Mouse (Mus musculus) T-helper 2 cell (primary cell): ENCODE results near the gene Lsm4.

Source experiments
- in situ Hi-C: fragments of 300-600 bp; cut with MboI, MseI; formaldehyde crosslinking; loops from one replicate; pipeline ENCODE4 v1.15.1; 2025; ENCODE audit warnings: high pct_unique_total_duplicates

The Lsm4 gene

DNA sequence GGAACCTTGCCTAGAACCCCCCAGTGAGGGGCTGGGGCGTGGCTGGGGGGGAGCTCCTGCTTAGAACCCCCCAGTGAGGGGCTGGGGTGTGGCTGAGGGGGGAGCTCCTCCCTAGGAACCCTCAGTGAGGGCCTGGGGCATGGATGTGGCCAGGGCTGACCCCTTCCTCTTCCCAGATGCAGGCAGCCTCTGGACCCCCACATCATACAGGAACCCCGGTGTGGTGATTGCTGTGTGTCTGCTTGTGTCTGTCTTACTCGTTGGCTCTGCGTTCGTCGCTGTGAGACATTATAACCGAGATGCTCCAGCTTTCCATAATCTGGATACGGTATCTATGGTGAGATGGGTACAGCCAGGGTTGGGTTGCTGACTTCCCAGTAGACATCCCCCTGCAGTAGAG, 48.6 kb downstream of the Lsm4 start:
- in situ Hi-C loops: no loop called here

DNA sequence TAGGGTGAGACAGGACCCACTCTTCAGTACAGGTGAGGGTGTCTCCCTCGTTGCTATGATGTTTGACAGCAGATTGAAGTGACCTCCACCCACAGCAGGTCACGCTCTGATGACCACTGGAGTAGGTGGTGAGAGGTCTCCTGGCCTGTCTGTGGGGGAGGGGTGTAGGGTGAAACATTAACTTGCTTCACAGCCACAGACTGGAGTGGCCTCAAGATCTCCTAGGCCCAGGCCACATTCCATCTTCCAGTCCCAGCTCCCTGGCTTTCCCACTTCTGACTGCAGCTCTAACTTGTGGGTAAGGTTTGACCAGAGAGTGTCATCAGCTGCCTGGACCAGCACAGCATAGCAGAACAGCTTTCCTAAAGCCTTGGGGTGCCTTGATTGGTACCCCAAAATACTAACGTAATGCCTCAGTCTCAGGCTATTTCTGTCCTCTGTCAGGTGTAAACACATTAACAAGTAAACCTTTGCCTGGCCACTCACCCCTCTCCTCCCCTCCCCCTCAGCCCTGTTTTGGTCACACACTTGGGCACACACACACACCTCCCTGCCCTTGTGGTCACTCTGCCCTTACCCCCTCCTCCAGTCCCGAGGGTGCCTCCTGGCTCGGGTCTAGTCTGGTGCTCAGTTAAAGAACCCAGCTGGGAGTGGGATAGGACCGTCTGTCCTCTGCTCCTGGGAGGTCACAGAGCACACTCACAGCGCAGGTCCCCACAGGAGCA, 50.6 kb downstream of the Lsm4 start, which contains the start of gene Pde4c:
Gene Pde4c, plus strand, starts transcription at position 235 of the 725 bp plus-strand sequence.
- in situ Hi-C loops: no loop called here

DNA sequence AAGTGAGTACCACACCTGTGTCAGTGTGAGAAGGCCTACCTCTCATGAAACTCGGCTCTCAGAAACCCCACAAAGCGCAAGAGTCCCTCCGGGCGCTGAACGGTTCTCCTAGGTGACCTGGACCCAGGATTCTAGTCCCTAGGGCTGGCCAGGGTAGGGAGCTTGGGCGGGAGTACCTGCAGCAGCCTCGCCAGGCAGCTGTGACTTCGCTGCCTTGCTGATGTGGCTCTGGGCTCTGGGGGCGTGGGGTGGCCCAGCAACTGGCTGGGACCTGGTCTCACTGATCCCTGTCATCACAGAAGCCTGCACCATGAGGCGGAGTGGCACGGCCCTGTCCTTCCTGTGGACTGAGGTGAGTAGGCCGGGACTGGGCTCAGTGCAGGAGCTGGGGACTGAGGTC, 51.2 kb downstream of the Lsm4 start:
- in situ Hi-C loops: no loop called here

DNA sequence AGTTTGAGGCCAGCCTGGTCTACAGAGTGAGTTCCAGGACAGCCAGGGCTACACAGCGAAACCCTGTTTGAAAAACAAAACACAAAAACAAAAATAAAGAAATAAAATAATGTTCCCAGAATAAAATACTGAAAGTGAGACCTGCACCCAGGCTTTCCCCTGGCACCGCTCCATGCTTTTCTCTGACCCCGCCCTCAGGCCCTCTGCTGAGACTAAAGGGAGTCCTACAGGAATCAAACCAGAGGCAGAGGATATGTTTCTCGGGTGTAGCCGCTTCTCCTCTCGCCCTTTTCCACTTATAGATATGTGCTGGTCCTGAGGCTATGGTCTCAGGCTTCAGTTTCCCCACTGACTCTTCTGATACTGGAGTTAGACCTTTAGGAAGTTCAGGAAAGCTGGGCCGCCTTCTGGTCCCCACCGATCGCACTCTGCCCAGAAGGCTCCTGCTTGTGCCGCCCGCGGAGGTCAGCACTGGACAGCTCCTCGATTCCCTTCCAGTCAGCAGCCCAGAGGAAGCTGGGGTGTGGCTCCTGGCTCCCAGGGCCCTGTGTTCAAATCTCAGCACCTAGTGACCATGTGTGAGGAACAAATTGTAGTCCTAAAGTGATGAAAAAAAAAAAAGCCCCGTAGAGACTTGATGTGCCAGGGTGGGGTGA, 52.9 kb downstream of the Lsm4 start:
- in situ Hi-C loops: no loop called here

DNA sequence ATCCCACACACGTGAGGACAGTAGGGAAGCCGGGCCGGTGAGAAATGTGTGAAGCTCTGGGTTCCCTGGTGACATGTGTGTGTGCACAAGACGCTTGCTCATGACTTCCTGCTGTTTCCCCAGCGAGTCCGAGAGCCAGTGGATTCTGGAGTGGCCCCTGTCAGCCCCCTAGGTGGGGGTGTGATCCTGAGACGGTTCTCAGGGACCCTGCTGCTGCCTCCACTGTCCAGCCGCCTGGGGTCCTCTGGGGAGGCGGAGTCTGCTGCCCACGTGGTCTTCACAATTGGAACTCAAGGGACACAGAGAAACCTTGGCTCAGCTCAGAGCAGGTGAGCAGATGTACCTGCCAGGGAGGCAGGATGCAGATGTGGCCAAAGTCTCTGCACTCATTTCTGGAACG, 53.7 kb downstream of the Lsm4 start:
- in situ Hi-C loops: no loop called here
